Mouse (Mus musculus) MEL (cell line): ENCODE data around the gene Cdx2.

Experiments
- BHLHE40 ChIP-seq: IDR thresholded peaks from 2 replicates; pipeline ENCODE4 v1.6.1; 2012; ENCODE audit warnings: low read depth, mild to moderate bottlenecking, inconsistent platforms, low read length, improper control_type of control experiment, borderline replicate concordance
- E2F4 ChIP-seq: IDR thresholded peaks from 2 replicates; pipeline ENCODE4 v1.6.1; 2011; ENCODE audit warnings: low read depth, low read length, improper control_type of control experiment, borderline replicate concordance
- EP300 ChIP-seq, 2 experiments: IDR thresholded peaks; 2 replicates each; pipeline ENCODE4 v1.6.1; 2011; ENCODE audit warnings: improper control_type of control experiment in 2 of 2, low read length in 2 of 2, low read depth in 1 of 2, mild to moderate bottlenecking in 1 of 2
- NELFE ChIP-seq: IDR thresholded peaks from 2 replicates; pipeline ENCODE4 v1.6.1; 2011; ENCODE audit warnings: low read depth, low read length, improper control_type of control experiment
- POLR2A ChIP-seq, 2 experiments: IDR thresholded peaks; 2 replicates each; pipeline ENCODE4 v1.6.1; 2011 to 2012; ENCODE audit warnings: low read length in 2 of 2, mild to moderate bottlenecking in 2 of 2, control low read depth in 1 of 2, improper control_type of control experiment in 1 of 2, low read depth in 1 of 2, moderate library complexity in 1 of 2; ENCODE audit not compliant: control insufficient read depth in 1 of 2, insufficient read depth in 1 of 2, poor library complexity in 1 of 2
- TAL1 ChIP-seq: IDR thresholded peaks from 2 replicates; pipeline ENCODE4 v1.6.1; 2012; ENCODE audit warnings: mild to moderate bottlenecking, inconsistent platforms, low read length, moderate library complexity, mixed read lengths

DNA sequence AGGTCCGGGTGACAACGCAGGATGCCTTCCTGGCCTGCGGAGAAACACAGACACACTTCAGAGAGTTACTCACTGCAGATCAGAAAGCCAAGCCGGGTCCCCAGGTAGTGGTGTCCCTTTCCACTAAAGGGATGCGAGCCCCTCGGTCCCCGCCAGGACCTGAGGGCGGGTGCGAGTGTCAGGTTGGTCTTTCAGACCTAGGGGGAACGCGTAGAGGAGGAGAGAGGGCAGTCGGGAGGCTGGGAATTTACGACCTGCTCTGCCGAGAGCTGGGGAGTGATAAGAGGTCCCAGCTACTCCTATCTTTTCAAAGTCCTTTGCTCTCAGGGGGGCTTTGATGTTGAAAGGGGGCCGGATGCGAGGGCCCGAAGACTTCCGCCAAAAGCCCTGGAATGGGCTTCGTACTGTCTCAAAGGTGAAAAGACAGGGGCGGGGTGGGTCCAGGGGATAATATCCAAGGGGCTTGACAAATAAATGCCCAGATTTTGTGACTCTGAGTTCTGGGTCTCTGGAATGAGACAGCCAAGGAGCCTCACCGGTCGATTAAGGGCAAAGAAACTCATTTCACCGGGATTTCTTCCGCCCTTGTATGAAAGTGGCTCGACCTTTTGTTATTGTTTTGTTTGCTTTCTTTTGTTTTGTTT, 8.5 kb upstream of the Cdx2 start:
- no peak for TF ChIP-seq BHLHE40
- TF ChIP-seq POLR2A (IDR thresholded peaks at IDR 0.05; ENCODE audit: control insufficient read depth in 1 of 2, insufficient read depth in 1 of 2, low read depth in 1 of 2, low read length in 2 of 2, poor library complexity in 1 of 2) = no peak
- no peak for TF ChIP-seq NELFE
- no peak for TF ChIP-seq TAL1
- TF ChIP-seq E2F4 = no peak
- TF ChIP-seq EP300 (IDR thresholded peaks at IDR 0.05; ENCODE audit: low read depth in 1 of 2, low read length in 2 of 2) = no peak
